Mouse (Mus musculus) spleen, adult 2 months (tissue): ENCODE data around the gene Avl9.

Experiments used
- CTCF ChIP-seq: fragments of 200-500 bp; IDR thresholded peaks from 2 replicates; pipeline ENCODE4 v1.5.1; 2011; ENCODE audit warnings: mild to moderate bottlenecking, inconsistent platforms; ENCODE audit not compliant: insufficient read depth, insufficient read length, insufficient replicate concordance; ENCODE audit errors: extremely low read depth
- POLR2A ChIP-seq: fragments of 200-500 bp; IDR thresholded peaks from 2 replicates; pipeline ENCODE4 v1.6.1; 2011; ENCODE audit warnings: low read depth, low read length, inconsistent platforms

DNA sequence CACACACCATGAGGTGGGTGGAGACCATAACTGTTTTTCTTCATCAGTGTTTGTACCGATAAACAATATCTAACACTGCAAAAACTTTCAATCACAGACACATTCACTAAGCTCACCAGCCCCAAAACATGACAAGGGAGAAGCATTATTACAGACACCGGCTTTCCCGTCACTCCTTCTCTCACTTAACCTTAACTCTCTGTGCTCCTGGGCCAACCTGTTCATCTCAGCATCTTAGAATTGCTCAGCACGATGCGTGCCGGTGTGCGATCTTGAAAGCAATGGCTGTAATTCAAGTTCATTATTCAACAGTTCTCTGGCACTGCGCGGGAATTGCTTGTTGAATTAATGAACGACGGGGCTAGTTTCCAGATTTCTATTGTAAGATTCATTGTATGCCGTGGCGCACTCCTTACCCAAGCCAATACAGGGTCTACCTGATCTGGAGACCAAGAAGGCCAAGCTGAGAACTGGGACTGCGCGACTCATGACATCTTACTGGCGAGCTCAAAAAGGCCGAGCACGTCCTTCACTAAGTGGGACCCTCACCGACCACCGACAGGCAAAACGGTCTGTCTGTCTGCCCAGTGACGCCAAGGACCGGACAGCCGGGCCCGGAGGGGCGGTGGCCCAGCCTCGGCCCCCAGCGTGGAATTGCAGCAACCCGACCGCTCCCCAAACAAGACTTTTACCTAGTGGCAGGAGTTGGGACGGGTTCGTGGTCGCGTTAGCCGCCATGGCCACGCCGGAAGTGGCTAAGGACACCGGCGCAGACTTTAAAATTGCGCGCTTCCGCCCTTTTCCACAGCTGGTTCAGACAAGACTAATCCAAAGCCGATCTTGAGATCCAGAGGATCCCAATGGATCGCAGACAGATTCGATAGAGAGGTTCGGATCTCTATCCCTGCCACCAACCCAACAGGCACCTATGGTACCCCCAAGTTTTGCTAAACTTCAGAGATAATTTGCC is 10.5 kb upstream of the Avl9 start, which contains the start of gene Lsm5:
- TF ChIP-seq POLR2A = no peak
- no peak for TF ChIP-seq CTCF
